Mouse (Mus musculus) brain, embryonic 14.5 days (tissue): ENCODE data around the gene Mcm3.

Experiments used
- CTCF ChIP-seq: fragments of 200-500 bp; IDR thresholded peaks from 2 replicates; pipeline ENCODE4 v1.5.1; 2012; ENCODE audit warnings: inconsistent platforms, mild to moderate bottlenecking, moderate library complexity, borderline replicate concordance; ENCODE audit not compliant: insufficient read depth, insufficient read length; ENCODE audit errors: extremely low read depth
- POLR2A ChIP-seq: fragments of 200-500 bp; IDR thresholded peaks from 2 replicates; pipeline ENCODE4 v1.6.1; 2012; ENCODE audit warnings: mild to moderate bottlenecking, inconsistent platforms, borderline replicate concordance; ENCODE audit not compliant: poor library complexity, insufficient read depth, insufficient read length, severe bottlenecking; ENCODE audit errors: extremely low read depth

DNA sequence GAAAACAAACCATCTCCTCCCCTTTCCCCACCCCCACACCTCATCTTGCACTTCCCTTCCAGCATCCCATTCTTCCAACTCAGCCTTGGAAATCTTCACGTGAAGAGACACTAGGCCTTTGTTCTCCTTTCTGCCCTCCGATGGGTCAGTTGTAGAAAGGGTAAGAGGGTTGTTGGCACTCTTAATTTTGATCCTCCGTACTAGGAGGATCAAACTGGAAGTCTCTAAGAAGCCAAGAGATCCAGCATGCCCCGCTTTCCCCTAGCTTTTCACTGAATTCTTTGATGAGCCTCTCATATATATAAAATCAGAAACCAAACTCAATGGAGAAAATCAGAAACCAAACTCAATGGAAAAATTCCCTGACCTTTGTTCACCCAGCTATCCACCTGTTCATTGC is 3.4 kb upstream of the Mcm3 start:
- TF ChIP-seq POLR2A, result no peak
- no peak for TF ChIP-seq CTCF
